Mouse (Mus musculus) lung, postnatal 0 days (tissue): ENCODE measurements around the gene D6Ertd527e. TPM values are rescaled to one million over a fixed set of nuclear protein-coding genes. Genes with fewer than 3 reads are reported as not detected.
A peak's percentile ranks its signal among the peaks of the same experiment; 100 is the strongest.

Experiments used
- ATAC-seq: fragments of 200-750 bp; cut with Nextera tagmentation; 2 replicates; pipeline ENCODE4 v1.8.0; 2017; ENCODE audit warnings: moderate library complexity
- DNase-seq: peaks from one replicate; pipeline ENCODE4 v3.0.0-alpha.2; 2016; ENCODE audit warnings: low spot score
- H3K27ac ChIP-seq: fragments of 300-500 bp; sonication (generic); 2 replicates; pipeline ENCODE4 v1.5.1; 2014; ENCODE audit warnings: antibody characterized with exemption, mild to moderate bottlenecking, low read length, mixed read lengths
- H3K27me3 ChIP-seq: fragments of 300-500 bp; sonication (generic); replicated peaks from 2 replicates; pipeline ENCODE4 v1.6.1; 2014; ENCODE audit warnings: low read length, mixed read lengths; ENCODE audit not compliant: insufficient read depth
- H3K36me3 ChIP-seq: fragments of 300-500 bp; sonication (generic); 2 replicates; pipeline ENCODE4 v1.6.1; 2014; ENCODE audit warnings: low read length, mixed read lengths; ENCODE audit not compliant: insufficient read depth
- H3K4me1 ChIP-seq: fragments of 300-500 bp; sonication (generic); 2 replicates; pipeline ENCODE4 v1.6.1; 2014; ENCODE audit warnings: antibody characterized with exemption, low read depth, low read length, mixed read lengths; ENCODE audit not compliant: insufficient read depth
- H3K4me2 ChIP-seq: fragments of 300-500 bp; sonication (generic); replicated peaks from 2 replicates; pipeline ENCODE4 v1.6.1; 2014; ENCODE audit warnings: low read depth, mild to moderate bottlenecking, low read length, moderate library complexity, mixed read lengths
- H3K4me3 ChIP-seq: fragments of 300-500 bp; sonication (generic); 2 replicates; pipeline ENCODE4 v1.5.1; 2014; ENCODE audit warnings: low read depth, low read length
- H3K9ac ChIP-seq: fragments of 300-500 bp; sonication (generic); replicated peaks from 2 replicates; pipeline ENCODE4 v1.6.1; 2014; ENCODE audit warnings: low read depth, mild to moderate bottlenecking
- H3K9me3 ChIP-seq: fragments of 300-500 bp; sonication (generic); 2 replicates; pipeline ENCODE4 v1.6.1; 2016; ENCODE audit warnings: low read length, mixed read lengths
- CTCF ChIP-seq: IDR thresholded peaks from 2 replicates; pipeline ENCODE4 v1.5.1; 2016; ENCODE audit warnings: antibody characterized with exemption, mild to moderate bottlenecking
- EP300 ChIP-seq: IDR thresholded peaks from 2 replicates; pipeline ENCODE4 v1.6.1; 2016; ENCODE audit warnings: antibody characterized with exemption, mild to moderate bottlenecking, control low read depth
- WGBS: fragments of 180-500 bp; shearing (Covaris S2); extraction: QIAGEN DNeasy Blood & Tissue Kit; methylation state at CpG from one replicate; pipeline ENCODE4 v1.1.7; 2014; 5-methylcytosine and 5-hydroxymethylcytosine counted together
- polyA plus RNA-seq: library from polyadenylated mRNA; unstranded; fragments of >200 nt; fragmentation: Nextera tagmentation; extraction: Ambion mirVana; gene quantifications from 2 replicates; pipeline ENCODE4 v1.2.1, GENCODE M21; 2015

Gene D6Ertd527e
- polyA plus RNA-seq, 1 experiment from 2014 or later, result 0.30 TPM

GRCm38 (mm10) chr6:87152461-87153230 lies 48.1 kb downstream of the D6Ertd527e start:
- Histone ChIP-seq H3K27ac (no peak overlapping the region), H3K27me3 (no peaks in the 10 kb centered on the region), H3K9ac (no peak overlapping the region), H3K36me3 (no peaks in the 10 kb centered on the region), H3K4me2 (no peak overlapping the region), H3K4me3 (no peak overlapping the region), H3K4me1 (no peaks in the 10 kb centered on the region), H3K9me3 (no peaks in the 10 kb centered on the region)
- peak; percentile 28; the same call in 1 of the 2 replicates for ATAC-seq
- 54% methylated on average over 21 of the region's 21 CpGs for WGBS
- TF ChIP-seq EP300, result no peak
- TF ChIP-seq CTCF, result no peak
- DNase-seq, result peak; percentile 32

GRCm38 (mm10) chr6:87153231-87153580 lies 48.7 kb downstream of the D6Ertd527e start:
- Histone ChIP-seq H3K4me3 (no peak overlapping the region), H3K27ac (no peak overlapping the region), H3K36me3 (no peaks in the 10 kb centered on the region), H3K4me2 (no peak overlapping the region), H3K4me1 (no peaks in the 10 kb centered on the region), H3K27me3 (no peaks in the 10 kb centered on the region), H3K9ac (no peak overlapping the region), H3K9me3 (no peaks in the 10 kb centered on the region)
- DNase-seq (no peak), ATAC-seq (no peak)
- 63% methylated on average over 7 of the region's 7 CpGs for WGBS
- TF ChIP-seq EP300, result no peak
- no peak for TF ChIP-seq CTCF

- 89% methylated on average over 3 of the region's 3 CpGs for WGBS
- DNase-seq, result no peak
- H3K9ac ChIP-seq, result no peak overlapping the region
- TF ChIP-seq EP300, result no peak
- TF ChIP-seq CTCF, result no peak
- H3K27me3 ChIP-seq, result no peaks in the 10 kb centered on the region
- H3K4me1 ChIP-seq, result no peaks in the 10 kb centered on the region
- H3K9me3 ChIP-seq, result no peaks in the 10 kb centered on the region
- no peak overlapping the region for H3K4me2 ChIP-seq
- H3K4me3 ChIP-seq, result no peak overlapping the region
- no peak overlapping the region for H3K27ac ChIP-seq
- H3K36me3 ChIP-seq, result no peaks in the 10 kb centered on the region
- no peak for ATAC-seq
Observed at GRCm38 (mm10) chr6:87153836-87154235, 49.3 kb downstream of the D6Ertd527e start.

DNA sequence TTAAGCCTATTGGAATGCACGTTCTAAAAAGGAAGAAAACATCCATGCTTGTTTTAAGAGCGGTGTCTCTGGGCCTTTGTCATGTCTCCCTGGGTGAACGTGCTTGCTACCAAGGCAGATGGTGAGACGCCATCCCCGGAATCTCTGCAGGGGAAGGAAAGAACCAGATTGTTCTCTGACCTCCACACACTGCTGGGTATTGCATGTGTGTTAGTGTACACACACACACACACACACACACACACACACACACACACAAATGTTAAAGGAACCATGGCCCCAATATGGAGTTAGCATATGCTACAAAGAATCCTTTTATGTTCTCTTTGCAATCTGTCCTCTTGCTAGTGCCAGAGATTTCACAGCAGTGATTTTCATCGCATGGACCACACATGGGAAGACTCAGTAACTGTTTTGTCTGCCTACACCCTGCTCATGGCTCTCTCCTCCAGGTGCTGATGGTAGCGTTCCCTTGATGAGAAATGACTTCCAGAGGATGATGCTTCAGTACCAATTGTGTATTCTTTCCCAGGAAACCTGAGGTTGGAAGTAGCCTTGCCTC lies 53.6 kb downstream of the D6Ertd527e start:
- no peaks in the 10 kb centered on the region for H3K4me1 ChIP-seq
- H3K9me3 ChIP-seq, result no peaks in the 10 kb centered on the region
- no peak overlapping the region for H3K27ac ChIP-seq
- TF ChIP-seq CTCF (no peak), EP300 (no peak)
- no peak overlapping the region for H3K9ac ChIP-seq
- no peak for ATAC-seq
- 85% methylated on average over 7 of the region's 7 CpGs for WGBS
- no peak for DNase-seq
- H3K4me2 ChIP-seq, result no peak overlapping the region
- no peak overlapping the region for H3K4me3 ChIP-seq
- H3K36me3 ChIP-seq, result no peaks in the 10 kb centered on the region
- no peaks in the 10 kb centered on the region for H3K27me3 ChIP-seq

- H3K27ac ChIP-seq, result no peak overlapping the region
- H3K4me3 ChIP-seq, result no peak overlapping the region
- H3K4me1 ChIP-seq, result no peaks in the 10 kb centered on the region
- H3K9me3 ChIP-seq, result no peaks in the 10 kb centered on the region
- no peaks in the 10 kb centered on the region for H3K27me3 ChIP-seq
- ATAC-seq (no peak), DNase-seq (no peak)
- 90% methylated on average over 5 of the region's 5 CpGs for WGBS
- TF ChIP-seq CTCF (no peak), EP300 (no peak)
- no peak overlapping the region for H3K9ac ChIP-seq
- no peaks in the 10 kb centered on the region for H3K36me3 ChIP-seq
- no peak overlapping the region for H3K4me2 ChIP-seq
Observed at GRCm38 (mm10) chr6:87160196-87160595, 55.6 kb downstream of the D6Ertd527e start.

- Histone ChIP-seq H3K4me3 (no peak overlapping the region), H3K9me3 (no peaks in the 10 kb centered on the region), H3K4me2 (no peak overlapping the region), H3K27ac (no peak overlapping the region), H3K27me3 (no peaks in the 10 kb centered on the region), H3K4me1 (no peaks in the 10 kb centered on the region), H3K9ac (no peak overlapping the region), H3K36me3 (no peaks in the 10 kb centered on the region)
- TF ChIP-seq EP300, result no peak
- no peak for TF ChIP-seq CTCF
- peak; percentile 9 for DNase-seq
- 51% methylated on average over 12 of the region's 12 CpGs for WGBS
- no peak for ATAC-seq
Observed at GRCm38 (mm10) chr6:87161391-87162263, 57.1 kb downstream of the D6Ertd527e start.

Other genes starting within 250 kb of the D6Ertd527e start
- gene Nfu1, start 95.5 kb upstream of the D6Ertd527e start, polyA plus RNA-seq, result 70.7 and 72.9 TPM in 2 replicates
- gene Gfpt1, start 61.9 kb upstream of the D6Ertd527e start, polyA plus RNA-seq, result 10.8 and 11.5 TPM in 2 replicates
- gene Antxr1, start 231.1 kb downstream of the D6Ertd527e start, polyA plus RNA-seq, result 11.7 and 13.9 TPM in 2 replicates
- gene Gkn1, start 246.2 kb downstream of the D6Ertd527e start, polyA plus RNA-seq, result 0.11 and 0.31 TPM in 2 replicates